Mouse (Mus musculus): ENCODE measurements around the gene E030018B13Rik. TPM values are rescaled to one million over a fixed set of nuclear protein-coding genes. Genes with fewer than 3 reads are reported as not detected.

E030018B13Rik gene
- polyA plus RNA-seq, 1 experiment from 2014 or later, result not detected

DNA sequence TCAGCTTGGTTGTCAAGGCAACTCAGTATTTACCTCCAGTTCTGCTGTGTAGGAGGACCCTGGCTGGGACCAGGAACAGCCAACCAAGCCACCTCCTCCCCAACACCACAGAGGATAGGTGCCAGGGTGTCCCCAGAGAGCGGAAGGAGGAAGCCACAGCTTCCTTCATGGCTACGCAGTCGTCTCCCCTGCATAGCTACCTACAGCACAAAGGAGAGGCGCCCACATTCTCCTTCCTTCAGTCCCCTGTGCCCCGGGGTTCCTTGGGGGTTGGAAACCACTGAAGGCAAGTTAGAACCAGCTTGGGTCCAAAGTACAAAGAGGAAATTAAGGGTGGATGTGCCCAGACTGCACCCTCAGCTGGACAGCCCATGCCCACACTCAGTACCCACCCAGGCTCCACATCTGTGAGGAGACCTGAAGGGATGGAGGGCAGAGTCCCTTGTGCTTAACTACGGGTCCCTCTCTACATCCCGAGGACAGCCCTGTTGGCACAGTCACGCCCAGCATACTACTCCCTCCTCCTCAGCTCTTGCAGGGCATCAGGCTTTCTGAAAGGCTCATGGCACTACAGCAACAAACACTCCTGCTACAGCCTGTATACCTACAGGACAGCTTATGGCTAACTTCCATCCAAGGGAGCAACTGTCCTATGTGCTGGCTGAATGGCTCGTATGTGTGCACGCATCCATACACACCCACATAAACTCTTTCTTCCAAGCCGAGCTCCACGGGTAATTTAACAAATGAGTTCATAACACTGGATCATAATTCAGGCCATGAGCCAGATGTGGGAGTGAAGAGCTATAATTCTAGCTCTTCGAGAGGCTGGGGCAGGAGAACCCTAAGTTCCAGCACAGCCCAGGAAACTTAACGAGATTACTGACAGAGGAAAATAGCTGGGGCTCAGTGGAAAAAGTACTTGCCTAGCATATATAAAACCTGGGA lies 9.0 kb downstream of the E030018B13Rik start:
- Histone ChIP-seq H3K27ac (no peak overlapping the region), H3K36me3 (peaks cover 13% of the 10 kb centered on the region), H3K27me3 (ENCODE audit: insufficient read depth, poor library complexity, severe bottlenecking) (no peaks in the 10 kb centered on the region), H3K4me3 (no peak overlapping the region), H3K9me3 (no peaks in the 10 kb centered on the region), H3K4me1 (replicated peaks) (peaks cover 34% of the 10 kb centered on the region)
- 84% methylated on average over 14 of the region's 14 CpGs for WGBS
- DNase-seq (ENCODE audit: low spot score), result no peak

DNA sequence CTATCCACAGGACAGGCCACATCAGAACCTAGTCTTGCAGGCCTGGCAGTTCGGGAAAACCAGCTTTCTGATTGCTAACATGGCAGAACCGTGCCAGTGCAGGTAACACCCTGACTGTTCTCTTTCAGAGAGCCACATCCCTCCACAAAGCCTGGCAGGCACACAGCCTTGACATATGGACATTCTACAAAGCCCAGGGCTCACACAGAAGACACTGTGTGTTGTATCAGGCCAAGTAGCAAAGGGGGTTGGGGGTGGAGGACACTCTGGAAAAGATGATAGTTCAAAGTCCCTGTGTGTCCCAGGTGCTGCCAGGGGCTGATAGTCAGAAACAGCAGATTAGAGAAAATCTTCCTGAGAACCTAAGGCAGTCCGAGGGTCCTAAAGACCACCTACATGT lies 9.8 kb downstream of the E030018B13Rik start:
- Histone ChIP-seq H3K4me3 (no peak overlapping the region), H3K9me3 (no peaks in the 10 kb centered on the region), H3K27me3 (ENCODE audit: insufficient read depth, poor library complexity, severe bottlenecking) (no peaks in the 10 kb centered on the region), H3K27ac (no peak overlapping the region), H3K4me1 (replicated peaks) (peaks cover 34% of the 10 kb centered on the region), H3K36me3 (peaks cover 5% of the 10 kb centered on the region; the same call in 1 of the 2 replicates)
- DNase-seq (ENCODE audit: low spot score), result no peak
- 84% methylated on average over 3 of the region's 3 CpGs for WGBS

DNA sequence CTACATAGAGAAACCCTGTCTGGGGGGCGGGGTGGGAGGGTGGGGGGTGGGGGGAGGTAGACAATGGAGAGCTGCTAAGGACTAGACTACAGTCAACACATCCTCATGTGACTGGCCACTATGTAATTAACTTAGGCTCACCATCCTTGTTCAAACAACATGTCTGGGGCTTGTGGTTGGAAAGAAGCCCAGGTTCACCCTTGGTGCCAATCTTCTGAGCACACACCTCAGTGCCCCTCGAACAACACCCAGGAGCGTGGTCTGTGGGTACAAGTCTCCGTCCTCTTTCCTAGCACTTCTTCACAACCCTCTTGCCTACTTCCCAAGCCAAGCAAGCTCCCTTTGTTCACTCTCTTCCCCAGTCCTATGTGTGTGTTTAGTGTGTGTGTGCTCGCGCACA lies 10.5 kb downstream of the E030018B13Rik start:
- H3K4me3 ChIP-seq, result no peak overlapping the region
- H3K36me3 ChIP-seq, result 0 out of 2 replicates have a peak, but pooled peaks cover 3% of the 10 kb centered on the region
- H3K27ac ChIP-seq, result no peak overlapping the region
- peaks cover 29% of the 10 kb centered on the region for H3K4me1 ChIP-seq (replicated peaks)
- no peaks in the 10 kb centered on the region for H3K27me3 ChIP-seq (ENCODE audit: insufficient read depth, poor library complexity, severe bottlenecking)
- no peak for DNase-seq (ENCODE audit: low spot score)
- WGBS, result 96% methylated on average over 6 of the region's 6 CpGs
- no peaks in the 10 kb centered on the region for H3K9me3 ChIP-seq

DNA sequence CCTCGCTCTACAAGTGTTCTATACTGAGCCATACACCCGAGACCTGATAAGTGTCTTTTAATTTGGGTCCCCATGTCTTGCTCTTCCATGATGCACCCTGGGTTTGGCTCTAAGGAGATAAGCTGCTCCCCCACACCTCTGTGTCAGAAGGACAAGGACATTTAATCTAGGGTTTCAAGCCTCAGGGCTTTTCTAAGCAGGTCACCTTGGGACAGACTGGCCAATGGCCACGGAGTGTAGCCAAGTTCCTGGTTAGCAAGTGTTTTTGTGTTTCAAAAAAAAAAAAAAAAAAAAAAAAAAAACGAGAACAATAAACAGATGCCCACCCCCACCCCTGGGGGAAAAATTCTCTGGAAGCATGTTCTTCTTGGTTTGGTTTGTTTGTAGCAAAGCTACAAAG lies 12.4 kb downstream of the E030018B13Rik start:
- 89% methylated on average over 4 of the region's 4 CpGs for WGBS
- Histone ChIP-seq H3K36me3 (no peaks in the 10 kb centered on the region), H3K27ac (no peak overlapping the region), H3K4me3 (no peak overlapping the region), H3K9me3 (no peaks in the 10 kb centered on the region), H3K4me1 (replicated peaks) (peaks cover 25% of the 10 kb centered on the region), H3K27me3 (ENCODE audit: insufficient read depth, poor library complexity, severe bottlenecking) (no peaks in the 10 kb centered on the region)
- no peak for DNase-seq (ENCODE audit: low spot score)

DNA sequence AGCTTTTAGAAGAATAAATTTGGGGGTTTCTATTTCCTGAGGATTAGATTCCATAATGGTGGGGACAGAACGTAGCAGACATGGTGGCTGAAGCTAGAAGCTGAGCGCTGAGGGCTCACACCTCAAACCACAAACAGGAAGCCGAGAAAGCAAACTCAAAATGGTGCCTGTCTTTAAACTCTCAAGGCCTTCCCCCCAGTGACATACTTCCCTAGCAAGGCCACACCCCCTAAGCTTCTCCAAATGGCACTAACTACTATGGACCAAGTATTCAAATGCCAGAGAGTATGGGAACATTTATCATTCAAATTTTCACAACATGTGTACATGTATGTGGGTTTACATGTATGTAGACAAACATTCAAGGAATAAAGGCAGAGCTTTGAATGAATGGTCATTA lies 13.5 kb downstream of the E030018B13Rik start:
- peaks cover 27% of the 10 kb centered on the region for H3K4me1 ChIP-seq (replicated peaks)
- H3K27ac ChIP-seq, result no peak overlapping the region
- WGBS, result 88% methylated on average over 3 of the region's 3 CpGs
- no peak overlapping the region for H3K4me3 ChIP-seq
- DNase-seq (ENCODE audit: low spot score), result no peak
- H3K9me3 ChIP-seq, result no peaks in the 10 kb centered on the region
- no peaks in the 10 kb centered on the region for H3K27me3 ChIP-seq (ENCODE audit: insufficient read depth, poor library complexity, severe bottlenecking)
- H3K36me3 ChIP-seq, result no peaks in the 10 kb centered on the region

DNA sequence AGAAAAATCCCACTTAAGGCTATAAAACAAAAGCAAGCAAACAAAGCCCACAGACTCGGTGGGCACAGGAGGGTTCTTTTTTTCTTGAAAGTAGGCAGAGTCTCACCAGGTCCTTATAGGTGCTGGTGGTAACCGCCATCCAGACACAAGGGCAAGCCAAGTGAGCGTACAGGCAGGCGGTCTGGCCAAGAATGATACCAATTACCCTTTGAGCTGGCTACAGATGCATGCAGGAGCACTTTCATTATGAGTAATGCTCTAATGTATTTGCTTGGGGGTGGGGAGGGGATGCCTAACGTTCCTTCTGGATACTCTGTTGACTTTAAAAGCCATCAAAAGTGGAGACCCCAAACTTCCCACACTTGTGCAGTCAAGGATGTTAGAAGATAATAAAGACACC lies 14.1 kb downstream of the E030018B13Rik start:
- 90% methylated on average over 5 of the region's 5 CpGs for WGBS
- Histone ChIP-seq H3K27ac (no peak overlapping the region), H3K27me3 (ENCODE audit: insufficient read depth, poor library complexity, severe bottlenecking) (no peaks in the 10 kb centered on the region), H3K36me3 (no peaks in the 10 kb centered on the region), H3K4me3 (no peak overlapping the region), H3K4me1 (replicated peaks) (peaks cover 27% of the 10 kb centered on the region), H3K9me3 (no peaks in the 10 kb centered on the region)
- no peak for DNase-seq (ENCODE audit: low spot score)

DNA sequence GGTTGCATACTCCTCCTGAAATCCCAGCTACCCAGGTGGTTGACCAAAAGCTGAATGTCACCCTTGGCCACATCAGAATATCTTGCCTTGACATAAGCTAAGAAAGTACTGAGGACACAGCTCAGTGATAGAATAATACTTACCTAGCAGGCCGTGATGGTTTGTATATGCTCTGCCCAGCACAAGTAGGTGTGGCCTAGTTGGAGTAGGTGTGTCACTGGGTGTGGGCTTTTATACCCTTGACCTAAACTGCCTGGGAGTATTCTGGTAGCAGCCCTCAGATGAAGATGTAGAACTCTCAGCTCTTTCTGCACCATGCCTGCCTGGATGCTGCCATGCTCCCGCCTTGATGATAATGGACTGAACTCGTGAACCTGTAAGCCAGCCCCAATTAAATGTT lies 15.8 kb downstream of the E030018B13Rik start:
- Histone ChIP-seq H3K9me3 (no peaks in the 10 kb centered on the region), H3K27ac (no peak overlapping the region), H3K36me3 (no peaks in the 10 kb centered on the region), H3K27me3 (ENCODE audit: insufficient read depth, poor library complexity, severe bottlenecking) (no peaks in the 10 kb centered on the region), H3K4me3 (no peak overlapping the region), H3K4me1 (replicated peaks) (peaks cover 29% of the 10 kb centered on the region)
- no peak for DNase-seq (ENCODE audit: low spot score)
- 92% methylated on average over 3 of the region's 3 CpGs for WGBS

DNA sequence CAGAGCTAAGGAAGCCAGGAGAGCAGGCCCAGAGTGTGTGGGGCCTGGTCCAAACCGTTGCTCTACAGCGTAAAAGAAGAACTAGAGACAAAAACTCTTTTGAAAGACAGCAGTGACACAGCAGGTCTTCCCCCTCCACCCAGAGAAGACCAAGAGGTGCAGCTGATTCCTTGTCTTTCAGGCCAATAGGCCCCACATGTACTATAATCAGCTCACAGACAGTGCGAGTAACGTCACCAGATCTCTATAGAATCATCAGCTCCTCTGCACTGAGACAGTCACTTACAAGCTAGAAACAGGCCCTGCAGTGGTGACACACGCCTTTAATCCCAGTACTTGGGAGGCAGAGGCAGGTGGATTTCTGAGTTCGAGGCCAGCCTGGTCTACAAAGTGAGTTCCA lies 17.2 kb downstream of the E030018B13Rik start:
- Histone ChIP-seq H3K27ac (no peak overlapping the region), H3K36me3 (no peaks in the 10 kb centered on the region), H3K4me1 (replicated peaks) (peaks cover 36% of the 10 kb centered on the region), H3K4me3 (no peak overlapping the region), H3K9me3 (no peaks in the 10 kb centered on the region), H3K27me3 (ENCODE audit: insufficient read depth, poor library complexity, severe bottlenecking) (no peaks in the 10 kb centered on the region)
- 78% methylated on average over 6 of the region's 6 CpGs for WGBS
- no peak for DNase-seq (ENCODE audit: low spot score)

DNA sequence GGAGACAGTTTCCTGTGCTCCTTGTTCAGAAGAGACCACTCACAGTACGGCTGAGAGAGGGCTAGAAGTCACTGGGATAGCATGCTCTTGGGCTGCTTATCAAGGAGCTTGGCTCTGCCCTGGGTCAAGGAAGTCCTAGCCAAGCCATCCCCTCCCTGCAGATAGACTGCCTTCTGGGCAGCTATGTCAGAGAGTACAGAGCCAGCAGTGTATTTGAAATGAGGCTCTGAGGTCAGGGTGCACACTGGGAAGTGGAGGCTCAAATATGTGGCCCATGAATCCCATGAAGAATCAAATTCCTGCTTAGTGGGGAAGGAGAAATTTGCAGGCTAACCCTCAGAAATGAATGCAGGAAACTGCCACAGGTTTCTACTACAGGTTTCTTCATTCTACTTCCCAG lies 17.9 kb downstream of the E030018B13Rik start:
- 72% methylated on average over 1 of the region's 1 CpGs for WGBS
- Histone ChIP-seq H3K27me3 (ENCODE audit: insufficient read depth, poor library complexity, severe bottlenecking) (no peaks in the 10 kb centered on the region), H3K36me3 (no peaks in the 10 kb centered on the region), H3K9me3 (no peaks in the 10 kb centered on the region), H3K27ac (no peak overlapping the region), H3K4me1 (replicated peaks) (peaks cover 39% of the 10 kb centered on the region), H3K4me3 (0 out of 2 replicates have a peak overlapping the region, but pooled peaks have one; percentile 7)
- DNase-seq (ENCODE audit: low spot score), result no peak

DNA sequence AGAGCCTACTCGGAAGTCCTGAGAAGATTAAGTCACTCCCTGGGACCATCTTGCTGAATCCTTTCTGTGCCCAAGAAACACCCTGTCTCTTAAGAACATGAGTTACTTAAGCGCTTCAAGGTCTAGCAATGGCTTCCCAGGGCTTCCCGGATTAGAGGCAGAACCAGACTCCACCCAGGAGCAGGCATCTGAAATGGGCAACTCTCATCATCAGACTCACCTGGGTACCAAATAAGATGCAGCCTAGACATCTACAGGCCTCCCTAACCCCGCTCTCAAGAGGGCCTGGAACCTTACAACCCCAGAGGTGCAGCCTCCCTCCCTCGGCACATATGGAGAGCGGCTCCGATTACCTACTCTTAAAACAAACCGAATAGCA lies 19.1 kb downstream of the E030018B13Rik start:
- WGBS, result 19% methylated on average over 8 of the region's 8 CpGs
- Histone ChIP-seq H3K4me1 (replicated peaks) (peaks cover 45% of the 10 kb centered on the region), H3K4me3 (peak overlapping the region; percentile 97), H3K9me3 (no peaks in the 10 kb centered on the region), H3K27ac (peak overlapping the region; percentile 99; the same call in 1 of the 2 replicates), H3K36me3 (no peaks in the 10 kb centered on the region), H3K27me3 (ENCODE audit: insufficient read depth, poor library complexity, severe bottlenecking) (peaks cover 7% of the 10 kb centered on the region; the same call in 1 of the 2 replicates)
- no peak for DNase-seq (ENCODE audit: low spot score)

DNA sequence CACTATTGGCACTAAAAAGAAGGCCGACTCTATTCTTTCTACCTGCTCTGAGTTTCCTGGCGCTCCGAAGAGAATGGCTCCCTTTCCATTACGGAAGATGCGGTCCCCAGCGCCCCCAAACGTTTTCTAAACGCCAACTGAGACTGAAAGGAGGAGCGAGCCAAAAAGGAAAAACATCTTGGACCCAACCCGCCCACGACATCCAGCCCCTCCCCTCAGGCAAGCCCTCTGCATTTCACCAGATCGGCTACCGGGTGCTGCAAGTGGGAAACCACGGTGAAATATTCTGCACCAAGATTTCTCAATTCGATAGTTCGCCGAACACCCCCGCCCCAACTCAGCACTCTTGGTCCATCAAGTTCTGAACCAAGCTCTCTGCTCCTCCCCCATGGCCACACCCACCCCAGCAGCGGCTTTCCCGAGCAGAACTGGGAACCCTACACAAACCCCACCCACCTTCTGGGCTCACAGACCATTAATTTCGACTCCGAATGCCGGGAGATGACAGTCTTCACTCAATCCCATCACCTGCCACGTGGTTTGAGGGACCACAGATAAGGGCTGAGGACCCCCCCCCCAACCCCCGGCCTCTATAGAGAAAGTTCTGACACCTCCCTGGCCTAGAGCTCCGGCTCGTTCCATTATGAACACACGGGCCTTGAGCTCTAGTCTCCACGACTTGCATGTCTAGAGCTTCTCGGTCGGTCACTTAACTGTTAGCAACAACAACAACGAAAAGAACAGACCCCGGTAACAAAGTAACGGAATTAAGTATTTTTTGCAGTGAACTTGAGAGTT lies 19.7 kb downstream of the E030018B13Rik start:
- DNase-seq (ENCODE audit: low spot score), result peak; percentile 64
- Histone ChIP-seq H3K27me3 (ENCODE audit: insufficient read depth, poor library complexity, severe bottlenecking) (peaks cover 13% of the 10 kb centered on the region; the same call in 1 of the 2 replicates), H3K27ac (peak overlapping the region; percentile 99), H3K9me3 (no peaks in the 10 kb centered on the region), H3K36me3 (no peaks in the 10 kb centered on the region), H3K4me1 (replicated peaks) (peaks cover 45% of the 10 kb centered on the region), H3K4me3 (peak overlapping the region; percentile 97)
- WGBS, result under 1% methylated on average over 34 of the region's 34 CpGs

DNA sequence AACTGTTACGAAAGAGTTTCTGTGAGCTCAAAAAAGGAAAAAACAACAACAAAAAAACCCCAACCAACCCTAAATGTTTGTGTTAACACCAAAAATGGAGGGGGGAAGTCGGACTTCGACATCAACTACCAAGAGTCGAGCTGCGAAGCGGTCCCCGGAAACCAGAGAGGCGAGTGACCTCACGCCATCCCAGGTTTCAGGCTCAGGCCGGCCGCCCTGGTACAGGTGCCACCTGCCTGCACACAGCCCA lies 20.3 kb downstream of the E030018B13Rik start:
- Histone ChIP-seq H3K4me1 (replicated peaks) (peaks cover 45% of the 10 kb centered on the region), H3K27me3 (ENCODE audit: insufficient read depth, poor library complexity, severe bottlenecking) (peaks cover 18% of the 10 kb centered on the region; the same call in 1 of the 2 replicates), H3K36me3 (no peaks in the 10 kb centered on the region), H3K27ac (peak overlapping the region; percentile 99), H3K4me3 (peak overlapping the region; percentile 97), H3K9me3 (no peaks in the 10 kb centered on the region)
- WGBS, result under 1% methylated on average over 11 of the region's 11 CpGs
- DNase-seq (ENCODE audit: low spot score), result no peak

All from hindbrain, embryonic 10.5 days (tissue).